Mouse (Mus musculus): ENCODE results near the gene Maml3. TPM values are rescaled to one million over a fixed set of nuclear protein-coding genes. Genes with fewer than 3 reads are reported as not detected.

The Maml3 gene
- polyA plus RNA-seq, 1 experiment, result 3.1 TPM

DNA sequence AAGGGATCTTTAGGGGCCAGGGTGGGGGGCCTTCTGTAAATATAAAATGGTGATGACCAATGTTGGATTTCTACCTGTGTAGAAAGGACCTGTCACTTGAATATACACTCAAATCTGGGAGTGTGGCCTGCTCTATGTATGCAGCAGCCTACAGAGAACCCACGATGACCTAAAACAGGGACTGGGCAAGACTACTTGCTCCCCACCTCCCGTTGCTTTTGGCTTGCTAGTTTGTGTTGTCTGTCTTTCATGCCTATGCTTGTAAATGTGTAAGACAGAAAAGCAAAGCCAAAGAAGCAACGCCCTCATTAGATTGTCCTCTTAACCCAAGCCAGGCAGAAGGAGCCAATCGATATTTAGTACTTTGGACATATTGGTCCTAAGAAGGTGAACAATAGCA, 4.6 kb downstream of the Maml3 start:
- H3K4me3 ChIP-seq, result no peak overlapping the region
- no peaks in the 10 kb centered on the region for H3K27me3 ChIP-seq (ENCODE audit: control insufficient read depth, insufficient read depth, insufficient read length)
- TF ChIP-seq TCF12 (IDR thresholded peaks at IDR 0.05; ENCODE audit: insufficient read depth, poor library complexity, severe bottlenecking) (no peak), POLR2AphosphoS2 (IDR thresholded peaks at IDR 0.05; ENCODE audit: insufficient read length, low read depth) (no peak), E2F4 (IDR thresholded peaks at IDR 0.05; ENCODE audit: insufficient read depth) (no peak), USF1 (IDR thresholded peaks at IDR 0.05; ENCODE audit: low read depth) (no peak), CEBPB (IDR thresholded peaks at IDR 0.05; ENCODE audit: insufficient read depth, poor library complexity, severe bottlenecking) (no peak), TCF3 (IDR thresholded peaks at IDR 0.05; ENCODE audit: insufficient read length, low read depth) (no peak)
- no peak overlapping the region for H3ac ChIP-seq (ENCODE audit: control insufficient read depth, insufficient read length)
- no peak overlapping the region for H3K4me2 ChIP-seq (ENCODE audit: low read depth)
- peaks cover 66% of the 10 kb centered on the region for H3K79me2 ChIP-seq (ENCODE audit: control insufficient read depth, insufficient read depth)
- no peaks in the 10 kb centered on the region for H3K36me3 ChIP-seq (ENCODE audit: control insufficient read depth, insufficient read depth)

- Histone ChIP-seq H3K79me2 (ENCODE audit: control insufficient read depth, insufficient read depth) (peaks cover 67% of the 10 kb centered on the region), H3K4me2 (ENCODE audit: low read depth) (no peak overlapping the region), H3K36me3 (ENCODE audit: control insufficient read depth, insufficient read depth) (no peaks in the 10 kb centered on the region), H3ac (ENCODE audit: control insufficient read depth, insufficient read length) (no peak overlapping the region), H3K27me3 (ENCODE audit: control insufficient read depth, insufficient read depth, insufficient read length) (no peaks in the 10 kb centered on the region), H3K4me3 (no peak overlapping the region)
- no peak for TF ChIP-seq SRF (IDR thresholded peaks at IDR 0.05; ENCODE audit: control insufficient read depth, insufficient read length, low read depth)
- TF ChIP-seq USF1 (IDR thresholded peaks at IDR 0.05; ENCODE audit: low read depth), result no peak
- no peak for TF ChIP-seq CEBPB (IDR thresholded peaks at IDR 0.05; ENCODE audit: insufficient read depth, poor library complexity, severe bottlenecking)
- no peak for TF ChIP-seq MAX (IDR thresholded peaks at IDR 0.05; ENCODE audit: low read depth)
- TF ChIP-seq MYOD1 (IDR thresholded peaks at IDR 0.05; ENCODE audit: control insufficient read depth in 1 of 3, insufficient read length in 2 of 3, low read depth in 2 of 3), result no peak
- TF ChIP-seq POLR2AphosphoS2 (IDR thresholded peaks at IDR 0.05; ENCODE audit: insufficient read length, low read depth), result no peak
- no peak for TF ChIP-seq POLR2A (IDR thresholded peaks at IDR 0.05; ENCODE audit: insufficient read length, low read depth)
- TF ChIP-seq REST (IDR thresholded peaks at IDR 0.05; ENCODE audit: insufficient read depth, insufficient read length), result no peak
- no peak for TF ChIP-seq TCF3 (IDR thresholded peaks at IDR 0.05; ENCODE audit: insufficient read length, low read depth)
- no peak for TF ChIP-seq MYOG (IDR thresholded peaks at IDR 0.05; ENCODE audit: control insufficient read depth in 1 of 3, insufficient read depth in 1 of 3, insufficient read length in 2 of 3, low read depth in 2 of 3)
- no peak for TF ChIP-seq TCF12 (IDR thresholded peaks at IDR 0.05; ENCODE audit: insufficient read depth, poor library complexity, severe bottlenecking)
- TF ChIP-seq E2F4 (IDR thresholded peaks at IDR 0.05; ENCODE audit: insufficient read depth), result no peak
These were observed 5.6 kb downstream of the Maml3 start for GRCm38 (mm10) chr3:52099286-52099685.

DNA sequence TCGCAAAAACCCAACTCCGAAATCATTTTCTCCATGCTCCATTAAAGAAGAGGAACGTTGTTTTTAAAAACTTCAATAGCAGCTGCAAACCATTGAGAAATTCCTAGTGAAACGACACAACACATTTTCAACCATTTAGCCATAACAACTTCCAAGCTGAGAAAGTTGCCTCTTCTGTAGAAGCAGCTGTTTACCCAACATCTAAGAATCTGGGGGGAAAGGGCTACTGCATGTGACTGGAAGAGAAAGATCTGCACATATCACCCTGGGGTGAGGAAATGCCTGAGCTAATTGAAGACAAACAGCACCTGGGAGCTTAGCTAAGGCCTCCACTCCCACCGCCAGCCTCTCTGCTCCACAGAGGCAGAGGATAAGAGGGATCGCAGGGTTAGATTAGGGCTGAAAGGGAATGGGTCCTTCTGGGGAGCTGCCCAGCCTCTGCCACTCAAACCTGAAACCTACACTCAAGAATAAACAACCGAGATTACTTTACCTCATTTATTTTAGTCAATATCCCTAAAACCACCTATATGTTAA, 13.5 kb downstream of the Maml3 start:
- TF ChIP-seq MYOG (IDR thresholded peaks at IDR 0.05; ENCODE audit: control insufficient read depth in 1 of 3, insufficient read depth in 1 of 3, insufficient read length in 2 of 3, low read depth in 2 of 3) (no peak), TCF3 (IDR thresholded peaks at IDR 0.05; ENCODE audit: insufficient read length, low read depth) (no peak), MYOD1 (IDR thresholded peaks at IDR 0.05; ENCODE audit: control insufficient read depth in 1 of 3, insufficient read length in 2 of 3, low read depth in 2 of 3) (no peak), POLR2AphosphoS2 (IDR thresholded peaks at IDR 0.05; ENCODE audit: insufficient read length, low read depth) (no peak), POLR2A (IDR thresholded peaks at IDR 0.05; ENCODE audit: insufficient read length, low read depth) (no peak), TCF12 (IDR thresholded peaks at IDR 0.05; ENCODE audit: insufficient read depth, poor library complexity, severe bottlenecking) (no peak), MAX (IDR thresholded peaks at IDR 0.05; ENCODE audit: low read depth) (no peak), CEBPB (IDR thresholded peaks at IDR 0.05; ENCODE audit: insufficient read depth, poor library complexity, severe bottlenecking) (no peak), REST (IDR thresholded peaks at IDR 0.05; ENCODE audit: insufficient read depth, insufficient read length) (no peak), USF1 (IDR thresholded peaks at IDR 0.05; ENCODE audit: low read depth) (no peak), E2F4 (IDR thresholded peaks at IDR 0.05; ENCODE audit: insufficient read depth) (no peak)
- no peak overlapping the region for H3K4me2 ChIP-seq (ENCODE audit: low read depth)

GRCm38 (mm10) chr3:52090230-52090873, 14.5 kb downstream of the Maml3 start:
- Histone ChIP-seq H3K79me2 (ENCODE audit: control insufficient read depth, insufficient read depth) (peaks cover 71% of the 10 kb centered on the region), H3K36me3 (ENCODE audit: control insufficient read depth, insufficient read depth) (no peaks in the 10 kb centered on the region), H3K4me3 (no peak overlapping the region), H3K27me3 (ENCODE audit: control insufficient read depth, insufficient read depth, insufficient read length) (no peaks in the 10 kb centered on the region), H3ac (ENCODE audit: control insufficient read depth, insufficient read length) (no peak overlapping the region), H3K4me2 (ENCODE audit: low read depth) (no peak overlapping the region)
- TF ChIP-seq MYOG (IDR thresholded peaks at IDR 0.05; ENCODE audit: control insufficient read depth in 1 of 3, insufficient read depth in 1 of 3, insufficient read length in 2 of 3, low read depth in 2 of 3), result no peak
- no peak for TF ChIP-seq CEBPB (IDR thresholded peaks at IDR 0.05; ENCODE audit: insufficient read depth, poor library complexity, severe bottlenecking)
- no peak for TF ChIP-seq USF1 (IDR thresholded peaks at IDR 0.05; ENCODE audit: low read depth)
- no peak for TF ChIP-seq SRF (IDR thresholded peaks at IDR 0.05; ENCODE audit: control insufficient read depth, insufficient read length, low read depth)
- no peak for TF ChIP-seq REST (IDR thresholded peaks at IDR 0.05; ENCODE audit: insufficient read depth, insufficient read length)
- TF ChIP-seq POLR2AphosphoS2 (IDR thresholded peaks at IDR 0.05; ENCODE audit: insufficient read length, low read depth), result no peak
- TF ChIP-seq TCF3 (IDR thresholded peaks at IDR 0.05; ENCODE audit: insufficient read length, low read depth), result no peak
- TF ChIP-seq POLR2A (IDR thresholded peaks at IDR 0.05; ENCODE audit: insufficient read length, low read depth), result no peak
- TF ChIP-seq TCF12 (IDR thresholded peaks at IDR 0.05; ENCODE audit: insufficient read depth, poor library complexity, severe bottlenecking), result no peak
- no peak for TF ChIP-seq MYOD1 (IDR thresholded peaks at IDR 0.05; ENCODE audit: control insufficient read depth in 1 of 3, insufficient read length in 2 of 3, low read depth in 2 of 3)
- no peak for TF ChIP-seq E2F4 (IDR thresholded peaks at IDR 0.05; ENCODE audit: insufficient read depth)
- no peak for TF ChIP-seq MAX (IDR thresholded peaks at IDR 0.05; ENCODE audit: low read depth)

More for the DNA sequence above, 13.5 kb downstream of the Maml3 start:
- no peaks in the 10 kb centered on the region for H3K36me3 ChIP-seq (ENCODE audit: control insufficient read depth, insufficient read depth)
- no peak overlapping the region for H3ac ChIP-seq (ENCODE audit: control insufficient read depth, insufficient read length)
- H3K4me3 ChIP-seq, result no peak overlapping the region
- no peaks in the 10 kb centered on the region for H3K27me3 ChIP-seq (ENCODE audit: control insufficient read depth, insufficient read depth, insufficient read length)
- peaks cover 73% of the 10 kb centered on the region for H3K79me2 ChIP-seq (ENCODE audit: control insufficient read depth, insufficient read depth)

All from myocyte (in vitro differentiated cells).